Mouse (Mus musculus): ENCODE results near the gene Fam186b. TPM values are rescaled to one million over a fixed set of nuclear protein-coding genes. Genes with fewer than 3 reads are reported as not detected.

Fam186b gene
- total and polyA plus RNA-seq, 3 experiments: 0.11 TPM; not detected in 2

DNA sequence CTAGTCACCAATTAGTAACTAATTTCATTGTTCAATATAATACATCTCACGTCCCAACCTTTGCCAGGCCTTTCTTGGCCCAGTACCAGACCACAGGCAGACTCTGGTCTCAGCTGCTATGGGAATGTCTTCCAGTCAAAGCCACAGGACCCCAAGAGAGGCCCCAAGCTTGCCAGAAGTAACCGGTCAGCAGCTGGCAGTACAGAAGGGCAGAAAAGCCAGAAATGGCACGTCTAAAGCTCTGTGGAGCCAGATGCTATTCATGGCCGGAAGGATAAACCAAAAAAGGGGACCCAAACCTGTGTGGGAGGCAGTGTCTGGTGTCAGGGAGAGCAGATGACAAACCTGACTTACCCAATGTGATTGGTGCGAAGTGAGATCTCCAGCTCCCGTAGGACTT lies 38.8 kb upstream of the Fam186b start:
- Histone ChIP-seq H3K27ac (ENCODE audit: control insufficient read depth, low read depth, low read length) (no peak overlapping the region), H3K4me1 (ENCODE audit: control insufficient read depth in 1 of 2, insufficient read depth in 2 of 2, low read length in 2 of 2) (peaks cover 9 to 35% of the 10 kb centered on the region in 2 experiments), H3K9ac (ENCODE audit: control insufficient read depth, low read depth, low read length, poor library complexity, severe bottlenecking) (no peak overlapping the region), H3K9me3 (replicated peaks; ENCODE audit: insufficient read depth, low read length) (no peaks in the 10 kb centered on the region), H3K4me3 (ENCODE audit: control insufficient read depth in 1 of 2, insufficient read depth in 1 of 2, low read depth in 2 of 2, low read length in 2 of 2) (no peak overlapping the region), H3K36me3 (ENCODE audit: control insufficient read depth in 1 of 2, insufficient read depth in 2 of 2, low read length in 2 of 2) (peaks cover 0 to 25% of the 10 kb centered on the region in 2 experiments; a peak in 2 of 4 replicates), H3K27me3 (ENCODE audit: control insufficient read depth in 1 of 2, insufficient read depth in 2 of 2, low read length in 2 of 2) (peaks cover 0 to 1% of the 10 kb centered on the region in 2 experiments; a peak in 1 of 4 replicates), H3K79me2 (ENCODE audit: control insufficient read depth, insufficient read depth, low read length, poor library complexity) (no peaks in the 10 kb centered on the region)
- DNase-seq (ENCODE audit: low read depth, low spot score): no peak
- TF ChIP-seq USF1 (IDR thresholded peaks at IDR 0.05; ENCODE audit: low read depth, low read length) (no peak), GABPA (IDR thresholded peaks at IDR 0.05; ENCODE audit: low read depth, low read length) (no peak), POLR2A (IDR thresholded peaks at IDR 0.05; ENCODE audit: control insufficient read depth in 1 of 2, insufficient read depth in 1 of 2, low read depth in 1 of 2, low read length in 2 of 2, poor library complexity in 1 of 2) (no peak), RCOR1 (IDR thresholded peaks at IDR 0.05; ENCODE audit: low read depth, low read length) (no peak), ETS1 (IDR thresholded peaks at IDR 0.05; ENCODE audit: low read depth, low read length) (no peak), ZMIZ1 (IDR thresholded peaks at IDR 0.05; ENCODE audit: low read depth, low read length) (no peak), MAX (IDR thresholded peaks at IDR 0.05; ENCODE audit: low read length) (no peak), CHD1 (IDR thresholded peaks at IDR 0.05; ENCODE audit: low read depth, low read length) (no peak), MEF2A (IDR thresholded peaks at IDR 0.05; ENCODE audit: extremely low read depth, insufficient replicate concordance, low read depth, low read length, poor library complexity, severe bottlenecking) (no peak), BHLHE40 (IDR thresholded peaks at IDR 0.05; ENCODE audit: borderline replicate concordance, low read depth, low read length) (no peak), RAD21 (IDR thresholded peaks at IDR 0.05; ENCODE audit: low read depth, low read length) (no peak), ZC3H11A (IDR thresholded peaks at IDR 0.05; ENCODE audit: low read depth, low read length) (no peak), EP300 (IDR thresholded peaks at IDR 0.05; ENCODE audit: low read depth in 1 of 2, low read length in 2 of 2) (no peak), MXI1 (IDR thresholded peaks at IDR 0.05; ENCODE audit: low read depth, low read length) (no peak)

DNA sequence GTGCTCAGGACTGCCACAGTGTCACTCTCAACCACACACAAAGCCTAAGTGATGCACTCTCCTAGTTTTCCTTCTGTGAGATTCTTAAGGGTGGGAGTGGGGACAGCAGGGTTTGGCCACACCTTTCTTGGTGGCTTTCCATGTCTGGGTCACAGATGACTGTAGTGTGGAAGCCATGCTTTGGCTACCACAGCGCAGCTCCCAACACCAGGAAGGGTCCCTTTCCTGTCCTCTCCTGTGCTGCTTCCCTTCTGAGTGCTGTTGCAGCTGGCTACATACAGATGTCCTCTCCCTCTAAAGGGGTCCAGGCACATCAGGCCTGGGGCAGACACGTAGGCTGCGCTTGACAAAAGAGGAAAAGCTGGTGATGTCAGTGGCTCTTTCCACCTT lies 38.0 kb upstream of the Fam186b start:
- H3K36me3 ChIP-seq (ENCODE audit: control insufficient read depth in 1 of 2, insufficient read depth in 2 of 2, low read length in 2 of 2): peaks cover 0 to 25% of the 10 kb centered on the region in 2 experiments; a peak in 2 of 4 replicates

More for the DNA sequence above, 38.0 kb upstream of the Fam186b start:
- H3K27ac ChIP-seq (ENCODE audit: control insufficient read depth, low read depth, low read length): peak overlapping the region; percentile 24; the same call in 1 of the 2 replicates
- H3K9ac ChIP-seq (ENCODE audit: control insufficient read depth, low read depth, low read length, poor library complexity, severe bottlenecking): no peak overlapping the region
- no peaks in the 10 kb centered on the region for H3K9me3 ChIP-seq (replicated peaks; ENCODE audit: insufficient read depth, low read length)
- H3K79me2 ChIP-seq (ENCODE audit: control insufficient read depth, insufficient read depth, low read length, poor library complexity): no peaks in the 10 kb centered on the region
- no peak for DNase-seq (ENCODE audit: low read depth, low spot score)
- TF ChIP-seq MAFK (IDR thresholded peaks at IDR 0.05; ENCODE audit: borderline replicate concordance, low read depth, low read length): no peak
- TF ChIP-seq RCOR1 (IDR thresholded peaks at IDR 0.05; ENCODE audit: low read depth, low read length): no peak
- no peak for TF ChIP-seq UBTF (IDR thresholded peaks at IDR 0.05; ENCODE audit: borderline replicate concordance, insufficient read depth, low read depth, low read length)
- no peak for TF ChIP-seq MXI1 (IDR thresholded peaks at IDR 0.05; ENCODE audit: low read depth, low read length)
- TF ChIP-seq ZMIZ1 (IDR thresholded peaks at IDR 0.05; ENCODE audit: low read depth, low read length): no peak
- no peak for TF ChIP-seq MYB (IDR thresholded peaks at IDR 0.05; ENCODE audit: low read depth, low read length)
- no peak for TF ChIP-seq ZNF384 (IDR thresholded peaks at IDR 0.05; ENCODE audit: low read depth, low read length)
- TF ChIP-seq POLR2AphosphoS5 (IDR thresholded peaks at IDR 0.05; ENCODE audit: borderline replicate concordance, low read depth, low read length): no peak
- TF ChIP-seq ZKSCAN1 (IDR thresholded peaks at IDR 0.05; ENCODE audit: low read depth, low read length): no peak
- TF ChIP-seq ZC3H11A (IDR thresholded peaks at IDR 0.05; ENCODE audit: low read depth, low read length): no peak
- TF ChIP-seq MYC (IDR thresholded peaks at IDR 0.05; ENCODE audit: low read depth, low read length): no peak
- TF ChIP-seq EP300 (IDR thresholded peaks at IDR 0.05; ENCODE audit: low read depth in 1 of 2, low read length in 2 of 2): no peak
- TF ChIP-seq NRF1 (IDR thresholded peaks at IDR 0.05; ENCODE audit: insufficient read depth, low read depth, low read length, poor library complexity, severe bottlenecking): no peak
- no peak for TF ChIP-seq GATA1 (IDR thresholded peaks at IDR 0.05; ENCODE audit: low read depth, low read length)
- no peak for TF ChIP-seq POLR2AphosphoS2 (IDR thresholded peaks at IDR 0.05; ENCODE audit: low read length)
- no peak for TF ChIP-seq TAL1 (IDR thresholded peaks at IDR 0.05; ENCODE audit: low read length)
- TF ChIP-seq MEF2A (IDR thresholded peaks at IDR 0.05; ENCODE audit: extremely low read depth, insufficient replicate concordance, low read depth, low read length, poor library complexity, severe bottlenecking): no peak
- peaks cover 9 to 35% of the 10 kb centered on the region in 2 experiments for H3K4me1 ChIP-seq (ENCODE audit: control insufficient read depth in 1 of 2, insufficient read depth in 2 of 2, low read length in 2 of 2)
- H3K27me3 ChIP-seq (ENCODE audit: control insufficient read depth in 1 of 2, insufficient read depth in 2 of 2, low read length in 2 of 2): no peaks in the 10 kb centered on the region; a peak in 1 of 4 replicates
- H3K4me3 ChIP-seq (ENCODE audit: control insufficient read depth in 1 of 2, insufficient read depth in 1 of 2, low read depth in 2 of 2, low read length in 2 of 2): no peak overlapping the region
